Mouse (Mus musculus): ENCODE data around the gene Fkbpl. TPM values are rescaled to one million over a fixed set of nuclear protein-coding genes. Genes with fewer than 3 reads are reported as not detected.

Fkbpl gene
- total and polyA plus RNA-seq, 3 experiments, result 1.6 to 11.9 (median 6.5) TPM

- H3K9me3 ChIP-seq (replicated peaks), result no peaks in the 10 kb centered on the region
- TF ChIP-seq GATA1 (IDR thresholded peaks at IDR 0.05; ENCODE audit: borderline replicate concordance, low read length) (no peak), CTCF (IDR thresholded peaks at IDR 0.05; ENCODE audit: low read depth, low read length) (no peak), TAL1 (conservative IDR thresholded peaks at IDR 0.05; ENCODE audit: low read depth, low read length) (no peak), GATA2 (IDR thresholded peaks at IDR 0.05; ENCODE audit: borderline replicate concordance, low read depth, low read length) (no peak), POLR2AphosphoS5 (IDR thresholded peaks at IDR 0.05; ENCODE audit: insufficient replicate concordance, low read depth, low read length) (no peak)
- no peak for ATAC-seq (ENCODE audit: extremely low read depth, insufficient number of reproducible peaks, low FRiP score, poor library complexity, severe bottlenecking)
- H3K4me1 ChIP-seq (ENCODE audit: insufficient read depth, low read depth, low read length), result 0 out of 2 replicates have a peak, but pooled peaks cover 4% of the 10 kb centered on the region
- no peak for DNase-seq (ENCODE audit: low spot score)
- no peak overlapping the region for H3K4me3 ChIP-seq (ENCODE audit: low read depth, low read length)
- H3K36me3 ChIP-seq (replicated peaks), result no peaks in the 10 kb centered on the region
- H3K27me3 ChIP-seq (ENCODE audit: insufficient read depth, low read length), result peaks cover 19% of the 10 kb centered on the region; the same call in 1 of the 2 replicates
Measured at GRCm38 (mm10) chr17:34681132-34681571, 36.6 kb downstream of the Fkbpl start.

GRCm38 (mm10) chr17:34681881-34682536 is 37.4 kb downstream of the Fkbpl start:
- Histone ChIP-seq H3K36me3 (replicated peaks) (no peaks in the 10 kb centered on the region), H3K4me3 (ENCODE audit: low read depth, low read length) (no peak overlapping the region), H3K27me3 (ENCODE audit: insufficient read depth, low read length) (peaks cover 18% of the 10 kb centered on the region; the same call in 1 of the 2 replicates), H3K9me3 (replicated peaks) (no peaks in the 10 kb centered on the region), H3K4me1 (ENCODE audit: insufficient read depth, low read depth, low read length) (0 out of 2 replicates have a peak, but pooled peaks cover 4% of the 10 kb centered on the region)
- ATAC-seq (ENCODE audit: extremely low read depth, insufficient number of reproducible peaks, low FRiP score, poor library complexity, severe bottlenecking) (no peak), DNase-seq (ENCODE audit: low spot score) (no peak)
- TF ChIP-seq GATA1 (IDR thresholded peaks at IDR 0.05; ENCODE audit: borderline replicate concordance, low read length) (no peak), TAL1 (conservative IDR thresholded peaks at IDR 0.05; ENCODE audit: low read depth, low read length) (no peak), CTCF (IDR thresholded peaks at IDR 0.05; ENCODE audit: low read depth, low read length) (no peak), GATA2 (IDR thresholded peaks at IDR 0.05; ENCODE audit: borderline replicate concordance, low read depth, low read length) (no peak), POLR2AphosphoS5 (IDR thresholded peaks at IDR 0.05; ENCODE audit: insufficient replicate concordance, low read depth, low read length) (no peak)

GRCm38 (mm10) chr17:34683179-34683578 is 38.6 kb downstream of the Fkbpl start:
- Histone ChIP-seq H3K36me3 (replicated peaks) (no peaks in the 10 kb centered on the region), H3K27me3 (ENCODE audit: insufficient read depth, low read length) (peaks cover 16% of the 10 kb centered on the region; the same call in 1 of the 2 replicates), H3K4me3 (ENCODE audit: low read depth, low read length) (no peak overlapping the region), H3K9me3 (replicated peaks) (no peaks in the 10 kb centered on the region), H3K4me1 (ENCODE audit: insufficient read depth, low read depth, low read length) (0 out of 2 replicates have a peak, but pooled peaks cover 4% of the 10 kb centered on the region)
- ATAC-seq (ENCODE audit: extremely low read depth, insufficient number of reproducible peaks, low FRiP score, poor library complexity, severe bottlenecking) (no peak), DNase-seq (ENCODE audit: low spot score) (no peak)
- TF ChIP-seq CTCF (IDR thresholded peaks at IDR 0.05; ENCODE audit: low read depth, low read length) (no peak), POLR2AphosphoS5 (IDR thresholded peaks at IDR 0.05; ENCODE audit: insufficient replicate concordance, low read depth, low read length) (no peak), GATA1 (IDR thresholded peaks at IDR 0.05; ENCODE audit: borderline replicate concordance, low read length) (no peak), GATA2 (IDR thresholded peaks at IDR 0.05; ENCODE audit: borderline replicate concordance, low read depth, low read length) (no peak), TAL1 (conservative IDR thresholded peaks at IDR 0.05; ENCODE audit: low read depth, low read length) (no peak)

GRCm38 (mm10) chr17:34683686-34684220 is 39.2 kb downstream of the Fkbpl start:
- peaks cover 12% of the 10 kb centered on the region; the same call in 1 of the 2 replicates for H3K27me3 ChIP-seq (ENCODE audit: insufficient read depth, low read length)
- no peak overlapping the region for H3K4me3 ChIP-seq (ENCODE audit: low read depth, low read length)
- DNase-seq (ENCODE audit: low spot score), result no peak
- ATAC-seq (ENCODE audit: extremely low read depth, insufficient number of reproducible peaks, low FRiP score, poor library complexity, severe bottlenecking), result no peak
- H3K36me3 ChIP-seq (replicated peaks), result no peaks in the 10 kb centered on the region
- TF ChIP-seq CTCF (IDR thresholded peaks at IDR 0.05; ENCODE audit: low read depth, low read length), result no peak
- no peak for TF ChIP-seq TAL1 (conservative IDR thresholded peaks at IDR 0.05; ENCODE audit: low read depth, low read length)
- TF ChIP-seq GATA1 (IDR thresholded peaks at IDR 0.05; ENCODE audit: borderline replicate concordance, low read length), result no peak
- TF ChIP-seq GATA2 (IDR thresholded peaks at IDR 0.05; ENCODE audit: borderline replicate concordance, low read depth, low read length), result no peak
- no peak for TF ChIP-seq POLR2AphosphoS5 (IDR thresholded peaks at IDR 0.05; ENCODE audit: insufficient replicate concordance, low read depth, low read length)
- H3K9me3 ChIP-seq (replicated peaks), result no peaks in the 10 kb centered on the region
- 0 out of 2 replicates have a peak, but pooled peaks cover 4% of the 10 kb centered on the region for H3K4me1 ChIP-seq (ENCODE audit: insufficient read depth, low read depth, low read length)

- Histone ChIP-seq H3K9me3 (replicated peaks) (no peaks in the 10 kb centered on the region), H3K36me3 (replicated peaks) (no peaks in the 10 kb centered on the region), H3K4me1 (ENCODE audit: insufficient read depth, low read depth, low read length) (0 out of 2 replicates have a peak, but pooled peaks cover 4% of the 10 kb centered on the region), H3K27me3 (ENCODE audit: insufficient read depth, low read length) (peaks cover 10% of the 10 kb centered on the region; the same call in 1 of the 2 replicates), H3K4me3 (ENCODE audit: low read depth, low read length) (no peak overlapping the region)
- TF ChIP-seq GATA2 (IDR thresholded peaks at IDR 0.05; ENCODE audit: borderline replicate concordance, low read depth, low read length) (no peak), GATA1 (IDR thresholded peaks at IDR 0.05; ENCODE audit: borderline replicate concordance, low read length) (no peak), TAL1 (conservative IDR thresholded peaks at IDR 0.05; ENCODE audit: low read depth, low read length) (no peak), CTCF (IDR thresholded peaks at IDR 0.05; ENCODE audit: low read depth, low read length) (no peak), POLR2AphosphoS5 (IDR thresholded peaks at IDR 0.05; ENCODE audit: insufficient replicate concordance, low read depth, low read length) (no peak)
- DNase-seq (ENCODE audit: low spot score) (no peak), ATAC-seq (ENCODE audit: extremely low read depth, insufficient number of reproducible peaks, low FRiP score, poor library complexity, severe bottlenecking) (no peak)
Measured at GRCm38 (mm10) chr17:34684253-34684893, 39.8 kb downstream of the Fkbpl start.
